Mouse (Mus musculus) embryonic facial prominence, embryonic 15.5 days (tissue): ENCODE measurements around the gene Amy2a3. TPM values are rescaled to one million over a fixed set of nuclear protein-coding genes. Genes with fewer than 3 reads are reported as not detected.
"Not testable (repeated sequence)": the region's sequence is repeated elsewhere in the genome, so short reads cannot be mapped to it uniquely, and the experiment has no call there.

Experiments
- ATAC-seq: fragments of 200-750 bp; cut with Nextera tagmentation; 2 replicates; pipeline ENCODE4 v1.8.0; 2017; ENCODE audit warnings: low read depth, moderate TSS enrichment; ENCODE audit not compliant: insufficient number of reproducible peaks, low FRiP score, low TSS enrichment
- H3K27ac ChIP-seq: fragments of 300-500 bp; sonication (generic); replicated peaks from 2 replicates; pipeline ENCODE4 v1.5.1; 2015; ENCODE audit warnings: mild to moderate bottlenecking, inconsistent platforms
- H3K27me3 ChIP-seq: fragments of 300-500 bp; sonication (generic); 2 replicates; pipeline ENCODE4 v1.6.1; 2015; ENCODE audit warnings: inconsistent platforms
- H3K36me3 ChIP-seq: fragments of 300-500 bp; sonication (generic); 2 replicates; pipeline ENCODE4 v1.6.1; 2015; ENCODE audit warnings: mild to moderate bottlenecking, inconsistent platforms
- H3K4me1 ChIP-seq: fragments of 300-500 bp; sonication (generic); 2 replicates; pipeline ENCODE4 v1.6.1; 2015; ENCODE audit warnings: inconsistent platforms
- H3K4me2 ChIP-seq: fragments of 300-500 bp; sonication (generic); replicated peaks from 2 replicates; pipeline ENCODE4 v1.6.1; 2015; ENCODE audit warnings: mild to moderate bottlenecking, inconsistent platforms
- H3K4me3 ChIP-seq: fragments of 300-500 bp; sonication (generic); replicated peaks from 2 replicates; pipeline ENCODE4 v1.5.1; 2015; ENCODE audit warnings: mild to moderate bottlenecking, inconsistent platforms
- H3K9ac ChIP-seq: fragments of 300-500 bp; sonication (generic); 2 replicates; pipeline ENCODE4 v1.6.1; 2015; ENCODE audit warnings: inconsistent platforms
- H3K9me3 ChIP-seq: fragments of 300-500 bp; sonication (generic); replicated peaks from 2 replicates; pipeline ENCODE4 v1.6.1; 2016; ENCODE audit warnings: inconsistent platforms
- WGBS: fragments of 180-500 bp; shearing (Covaris S2); methylation state at CpG from one replicate; pipeline ENCODE4 v1.1.7; 2015; 5-methylcytosine and 5-hydroxymethylcytosine counted together
- polyA plus RNA-seq: library from polyadenylated mRNA; unstranded; fragments of >200 nt; fragmentation: Nextera tagmentation; extraction: Ambion mirVana; gene quantifications from 2 replicates; pipeline ENCODE4 v1.2.1, GENCODE M21; 2015

Amy2a3 gene
- polyA plus RNA-seq: not detected in 2 replicates

DNA sequence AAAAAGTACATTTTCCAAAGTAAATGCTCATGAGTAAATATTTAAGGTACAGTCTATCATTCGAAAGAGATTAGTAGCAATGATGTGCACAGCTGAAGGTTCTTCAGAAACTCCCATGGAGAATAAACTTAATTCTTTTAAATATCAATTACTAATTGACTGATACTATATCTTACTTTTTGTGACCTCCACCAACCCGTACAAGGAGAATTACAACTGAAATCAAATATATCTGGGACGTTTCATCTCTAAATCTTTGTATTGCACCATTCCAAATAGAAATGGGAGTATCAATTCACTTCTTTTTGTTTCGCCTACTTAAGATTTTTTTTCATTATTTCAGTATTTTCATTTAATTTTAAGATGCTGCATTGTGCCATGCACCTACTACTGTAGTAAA lies at the start of gene Amy2a3:
Gene Amy2a3, minus strand, starts transcription at position 101 of the 400 bp plus-strand sequence.
- not testable (repeated sequence) for H3K9me3 ChIP-seq, H3K27me3 ChIP-seq, H3K4me1 ChIP-seq, H3K9ac ChIP-seq, H3K36me3 ChIP-seq, H3K4me3 ChIP-seq, ATAC-seq, H3K27ac ChIP-seq, H3K4me2 ChIP-seq
- no CpG with 5 or more reads among the region's 4 CpGs for WGBS

DNA sequence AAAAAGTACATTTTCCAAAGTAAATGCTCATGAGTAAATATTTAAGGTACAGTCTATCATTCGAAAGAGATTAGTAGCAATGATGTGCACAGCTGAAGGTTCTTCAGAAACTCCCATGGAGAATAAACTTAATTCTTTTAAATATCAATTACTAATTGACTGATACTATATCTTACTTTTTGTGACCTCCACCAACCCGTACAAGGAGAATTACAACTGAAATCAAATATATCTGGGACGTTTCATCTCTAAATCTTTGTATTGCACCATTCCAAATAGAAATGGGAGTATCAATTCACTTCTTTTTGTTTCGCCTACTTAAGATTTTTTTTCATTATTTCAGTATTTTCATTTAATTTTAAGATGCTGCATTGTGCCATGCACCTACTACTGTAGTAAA lies 32.7 kb upstream of the Amy2a3 start, which contains the start of gene Amy2a2:
Gene Amy2a2, minus strand, starts transcription at position 101 of the 400 bp plus-strand sequence.
- H3K4me3 ChIP-seq, H3K27ac ChIP-seq, H3K4me2 ChIP-seq, H3K27me3 ChIP-seq, H3K9me3 ChIP-seq, H3K36me3 ChIP-seq, H3K4me1 ChIP-seq, H3K9ac ChIP-seq, ATAC-seq: not testable (repeated sequence)
- WGBS: no CpG with 5 or more reads among the region's 4 CpGs

DNA sequence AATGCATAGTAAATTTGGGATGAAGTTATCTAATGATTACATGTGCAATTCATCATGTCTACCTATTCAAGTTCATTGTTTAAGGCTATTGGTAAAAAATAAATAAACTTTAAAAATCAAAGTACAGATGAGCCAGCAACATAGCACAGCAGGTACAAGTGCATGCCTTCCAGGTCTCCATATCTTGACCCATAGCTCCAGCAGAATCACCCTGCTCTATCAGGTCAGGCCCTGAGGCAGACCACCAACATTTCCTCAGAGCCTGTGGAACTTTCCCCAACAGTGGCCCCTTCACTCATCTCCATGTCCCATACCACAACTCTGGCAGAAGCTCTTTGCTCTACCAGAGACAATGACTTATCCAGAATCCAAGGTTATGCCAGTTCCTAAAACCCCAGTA lies 21.6 kb upstream of the Amy2a3 start:
- H3K9ac ChIP-seq, H3K9me3 ChIP-seq, ATAC-seq, H3K36me3 ChIP-seq, H3K4me1 ChIP-seq, H3K27me3 ChIP-seq, H3K27ac ChIP-seq, H3K4me2 ChIP-seq, H3K4me3 ChIP-seq: not testable (repeated sequence)

GRCm38 (mm10) chr3:113312937-113313336 lies 10.9 kb downstream of the Amy2a3 start:
- not testable (repeated sequence) for H3K4me2 ChIP-seq, H3K9me3 ChIP-seq, H3K9ac ChIP-seq, H3K27me3 ChIP-seq, H3K36me3 ChIP-seq, H3K4me1 ChIP-seq, H3K27ac ChIP-seq, ATAC-seq, H3K4me3 ChIP-seq
- no CpG with 5 or more reads among the region's 3 CpGs for WGBS

- H3K9ac ChIP-seq: not testable (repeated sequence)
- no CpG with 5 or more reads among the region's 4 CpGs for WGBS
Observed at GRCm38 (mm10) chr3:113291349-113291748, 32.5 kb downstream of the Amy2a3 start, which contains the start of gene Amy2a4. Amy2a4 (minus strand) TSS chr3:113291449.

DNA sequence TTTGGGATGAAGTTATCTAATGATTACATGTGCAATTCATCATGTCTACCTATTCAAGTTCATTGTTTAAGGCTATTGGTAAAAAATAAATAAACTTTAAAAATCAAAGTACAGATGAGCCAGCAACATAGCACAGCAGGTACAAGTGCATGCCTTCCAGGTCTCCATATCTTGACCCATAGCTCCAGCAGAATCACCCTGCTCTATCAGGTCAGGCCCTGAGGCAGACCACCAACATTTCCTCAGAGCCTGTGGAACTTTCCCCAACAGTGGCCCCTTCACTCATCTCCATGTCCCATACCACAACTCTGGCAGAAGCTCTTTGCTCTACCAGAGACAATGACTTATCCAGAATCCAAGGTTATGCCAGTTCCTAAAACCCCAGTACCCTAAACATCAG lies 43.6 kb downstream of the Amy2a3 start:
- H3K4me3 ChIP-seq, H3K27ac ChIP-seq, H3K9ac ChIP-seq, H3K4me1 ChIP-seq, H3K27me3 ChIP-seq, H3K4me2 ChIP-seq, H3K36me3 ChIP-seq, H3K9me3 ChIP-seq, ATAC-seq: not testable (repeated sequence)

More at GRCm38 (mm10) chr3:113291349-113291748, 32.5 kb downstream of the Amy2a3 start, which contains the start of gene Amy2a4:
- not testable (repeated sequence) for H3K36me3 ChIP-seq, H3K4me1 ChIP-seq, H3K27me3 ChIP-seq, H3K4me2 ChIP-seq, H3K4me3 ChIP-seq, H3K27ac ChIP-seq, ATAC-seq, H3K9me3 ChIP-seq

DNA sequence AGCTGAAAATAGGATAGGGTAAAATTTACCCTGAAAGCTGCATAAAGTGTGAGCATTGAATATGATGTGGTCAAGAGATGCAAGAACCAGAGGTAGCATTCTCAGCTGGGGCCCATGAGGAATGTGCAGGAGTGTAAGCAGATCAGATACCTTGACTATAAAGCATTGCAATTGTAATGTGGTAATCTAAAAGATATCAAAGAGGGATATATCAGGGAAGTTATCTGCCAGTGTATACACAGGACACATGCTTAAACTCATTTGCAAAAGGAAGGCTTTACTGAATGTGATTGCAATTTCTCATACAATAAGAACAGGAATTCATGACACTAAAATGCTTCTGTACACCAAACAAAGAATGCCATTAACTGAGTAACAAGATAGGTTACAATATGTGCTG lies 44.3 kb downstream of the Amy2a3 start:
- H3K9ac ChIP-seq, H3K4me2 ChIP-seq, ATAC-seq, H3K4me3 ChIP-seq, H3K36me3 ChIP-seq, H3K27ac ChIP-seq, H3K9me3 ChIP-seq, H3K27me3 ChIP-seq, H3K4me1 ChIP-seq: not testable (repeated sequence)

Other genes with a start within 250 kb of the Amy2a3 start
- gene Amy2a5, start 65.2 kb downstream of the Amy2a3 start, polyA plus RNA-seq: 0.08 and 0.20 TPM in 2 replicates
- gene Amy2a4, start 32.6 kb downstream of the Amy2a3 start, polyA plus RNA-seq: not detected in 2 replicates
- not detected in 2 replicates for gene Amy2a2, start 32.6 kb upstream of the Amy2a3 start, polyA plus RNA-seq
- gene Amy2a1, start 208.4 kb upstream of the Amy2a3 start, polyA plus RNA-seq: 0.27 TPM in 1 of 2 replicates, not detected in the other